Comparison of ENCODE assay signal across 8 mouse cellular contexts in genomic region chr13:55513828-55514227, GRCm38 (mm10). TPM values are rescaled to one million over a fixed set of nuclear protein-coding genes. Genes with fewer than 3 reads are reported as not detected.
DNase-seq lines count a peak whose midpoint lies in the region; ATAC-seq and TF ChIP-seq lines count a peak whose summit lies in the region.

No protein-coding gene starts in this region.

- DNase-seq in heart, postnatal 36 days, result no peak
- no peak for DNase-seq in hindbrain, embryonic 14.5 days (ENCODE audit: low spot score)
- DNase-seq in adrenal gland, postnatal 25 days, result no peak
- no peak for DNase-seq in gastrocnemius, postnatal 36 days
- DNase-seq in left cerebral cortex, postnatal 4 days, result no peak

- no peak for ATAC-seq in heart, embryonic 13.5 days (ENCODE audit: extremely low read depth, insufficient number of reproducible peaks, low FRiP score, low TSS enrichment)
- no peak for ATAC-seq in hindbrain, embryonic 14.5 days (ENCODE audit: low FRiP score)
- ATAC-seq in midbrain, embryonic 12.5 days (ENCODE audit: low FRiP score, low read depth), result no peak

- intact Hi-C loops in heart, postnatal 36 days (cut with DNase I), result loop anchor here (2.0 kb wide), 2 partner anchors 41 to 65 kb away; no protein-coding TSS in a partner anchor
- intact Hi-C loops in gastrocnemius, postnatal 36 days (cut with DNase I), result loop anchor here (2.0 kb wide), 2 partner anchors 39 to 95 kb away; no protein-coding TSS in a partner anchor
- intact Hi-C loops in left cerebral cortex, postnatal 4 days (cut with DNase I), result loop anchor here (5.0 kb wide), 1 partner anchor 107 kb away; no protein-coding TSS in a partner anchor

- peaks cover 22% of the 10 kb centered on the region for H3K36me3 ChIP-seq in heart, embryonic 13.5 days
- peaks cover 12% of the 10 kb centered on the region for H3K36me3 ChIP-seq in hindbrain, embryonic 14.5 days (replicated peaks; ENCODE audit: control insufficient read depth, insufficient read depth)
- H3K36me3 ChIP-seq in midbrain, embryonic 12.5 days, result peaks cover 6% of the 10 kb centered on the region

- peak overlapping the region; percentile 93 for H3K4me3 ChIP-seq in heart, embryonic 13.5 days
- H3K4me3 ChIP-seq in cortical plate, adult 2 months (ENCODE audit: insufficient read depth, low read length), result peak overlapping the region; percentile 63; the same call in 1 of the 2 replicates
- peak overlapping the region; percentile 85 for H3K4me3 ChIP-seq in hindbrain, embryonic 14.5 days (replicated peaks; ENCODE audit: low read length)
- peak overlapping the region; percentile 78 for H3K4me3 ChIP-seq in midbrain, embryonic 12.5 days

- TF ChIP-seq POLR2A in cortical plate, adult 2 months (IDR thresholded peaks at IDR 0.05; ENCODE audit: extremely low read depth, insufficient read depth, low read length), result no peak

- peak overlapping the region; percentile 80 for H3K4me2 ChIP-seq in heart, embryonic 13.5 days
- H3K4me2 ChIP-seq in hindbrain, embryonic 14.5 days (replicated peaks), result peak overlapping the region; percentile 78
- peak overlapping the region; percentile 79 for H3K4me2 ChIP-seq in midbrain, embryonic 12.5 days (replicated peaks)

- 32% methylated on average over 9 of the region's 9 CpGs for WGBS in heart, embryonic 13.5 days
- WGBS in hindbrain, embryonic 14.5 days, result 39% methylated on average over 9 of the region's 9 CpGs
- 32% methylated on average over 9 of the region's 9 CpGs for WGBS in midbrain, embryonic 12.5 days

- no peak overlapping the region for H3K27ac ChIP-seq in heart, embryonic 13.5 days (replicated peaks)
- H3K27ac ChIP-seq in cortical plate, adult 2 months (ENCODE audit: insufficient read depth, low read length), result no peak overlapping the region
- H3K27ac ChIP-seq in hindbrain, embryonic 14.5 days, result peak overlapping the region; percentile 86; the same call in 1 of the 2 replicates
- no peak overlapping the region for H3K27ac ChIP-seq in midbrain, embryonic 12.5 days (replicated peaks)

- H3K9me3 ChIP-seq in heart, embryonic 13.5 days, result no peaks in the 10 kb centered on the region
- no peaks in the 10 kb centered on the region for H3K9me3 ChIP-seq in hindbrain, embryonic 14.5 days (ENCODE audit: control insufficient read depth, low read length)
- no peaks in the 10 kb centered on the region for H3K9me3 ChIP-seq in midbrain, embryonic 12.5 days

- H3K4me1 ChIP-seq in heart, embryonic 13.5 days, result peaks cover 42% of the 10 kb centered on the region
- peaks cover 5% of the 10 kb centered on the region; the same call in 1 of the 2 replicates for H3K4me1 ChIP-seq in cortical plate, adult 2 months (ENCODE audit: control insufficient read depth, insufficient read depth, low read length)
- H3K4me1 ChIP-seq in hindbrain, embryonic 14.5 days (replicated peaks; ENCODE audit: control insufficient read depth, insufficient read depth, low read length), result peaks cover 31% of the 10 kb centered on the region
- H3K4me1 ChIP-seq in midbrain, embryonic 12.5 days, result peaks cover 26% of the 10 kb centered on the region

- no peak for TF ChIP-seq CTCF in cortical plate, adult 2 months (IDR thresholded peaks at IDR 0.05; ENCODE audit: extremely low read depth, insufficient read depth, low read length)

- H3K9ac ChIP-seq in heart, embryonic 13.5 days, result peak overlapping the region; percentile 98
- peak overlapping the region; percentile 93 for H3K9ac ChIP-seq in hindbrain, embryonic 14.5 days
- H3K9ac ChIP-seq in midbrain, embryonic 12.5 days (replicated peaks), result no peak overlapping the region

- peaks cover 32% of the 10 kb centered on the region for H3K27me3 ChIP-seq in heart, embryonic 13.5 days (replicated peaks)
- no peaks in the 10 kb centered on the region for H3K27me3 ChIP-seq in hindbrain, embryonic 14.5 days (ENCODE audit: control insufficient read depth, insufficient read depth, low read length)
- peaks cover 13% of the 10 kb centered on the region; the same call in 1 of the 2 replicates for H3K27me3 ChIP-seq in midbrain, embryonic 12.5 days

RNA-seq across cellular contexts. Expression of gene Pdlim7, which starts 0.4 kb away (rescaled TPM):
- 402 and 437 TPM in 2 replicates for polyA plus RNA-seq in heart, embryonic 13.5 days (2015; fragmentation: Nextera tagmentation; extraction: Ambion mirVana)
- total RNA-seq in heart, postnatal 36 days (2021), result 10 to 100 TPM; 49.3 to 49.9 TPM
- 168 and 171 TPM in 2 replicates for polyA plus RNA-seq in cortical plate, adult 2 months (2012; rRNA removed)
- 139 and 141 TPM in 2 replicates for polyA plus RNA-seq in hindbrain, embryonic 14.5 days (2014; fragmentation: Nextera tagmentation; extraction: Ambion mirVana)
- polyA plus RNA-seq in midbrain, embryonic 12.5 days (2016; fragmentation: Nextera tagmentation; extraction: Ambion mirVana), result 140 and 156 TPM in 2 replicates
- 17.6 and 18.7 TPM in 2 replicates for total RNA-seq in adrenal gland, postnatal 25 days (2021)
- total RNA-seq in gastrocnemius, postnatal 36 days (2021), result 100 to 1,000 TPM; 605 to 719 TPM
- 10 to 100 TPM; 62.5 to 66.8 TPM for total RNA-seq in left cerebral cortex, postnatal 4 days (2021)

RNA-seq across cellular contexts. Expression of gene Dok3, which starts 15.3 kb away (rescaled TPM):
- 1.1 and 1.2 TPM in 2 replicates for polyA plus RNA-seq in heart, embryonic 13.5 days (2015; fragmentation: Nextera tagmentation; extraction: Ambion mirVana)
- 1 to 10 TPM; 2.2 to 2.7 TPM for total RNA-seq in heart, postnatal 36 days (2021)
- 15.6 and 16.8 TPM in 2 replicates for polyA plus RNA-seq in cortical plate, adult 2 months (2012; rRNA removed)
- 3.8 and 5.7 TPM in 2 replicates for polyA plus RNA-seq in hindbrain, embryonic 14.5 days (2014; fragmentation: Nextera tagmentation; extraction: Ambion mirVana)
- polyA plus RNA-seq in midbrain, embryonic 12.5 days (2016; fragmentation: Nextera tagmentation; extraction: Ambion mirVana), result 2.9 and 4.6 TPM in 2 replicates
- 3.4 and 4.4 TPM in 2 replicates for total RNA-seq in adrenal gland, postnatal 25 days (2021)
- 1 to 10 TPM in 1 of 2 experiments, under 1 TPM in 1; 0.74 to 1.2 TPM for total RNA-seq in gastrocnemius, postnatal 36 days (2021)
- total RNA-seq in left cerebral cortex, postnatal 4 days (2021), result 1 to 10 TPM; 6.4 to 7.2 TPM

RNA-seq across cellular contexts. Expression of gene Ddx41, which starts 22.6 kb away (rescaled TPM):
- 29.6 and 30.6 TPM in 2 replicates for polyA plus RNA-seq in heart, embryonic 13.5 days (2015; fragmentation: Nextera tagmentation; extraction: Ambion mirVana)
- total RNA-seq in heart, postnatal 36 days (2021), result 10 to 100 TPM; 14.4 to 14.7 TPM
- 81.1 and 87.4 TPM in 2 replicates for polyA plus RNA-seq in cortical plate, adult 2 months (2012; rRNA removed)
- polyA plus RNA-seq in hindbrain, embryonic 14.5 days (2014; fragmentation: Nextera tagmentation; extraction: Ambion mirVana), result 49.5 and 51.1 TPM in 2 replicates
- 64.6 and 73.4 TPM in 2 replicates for polyA plus RNA-seq in midbrain, embryonic 12.5 days (2016; fragmentation: Nextera tagmentation; extraction: Ambion mirVana)
- total RNA-seq in adrenal gland, postnatal 25 days (2021), result 52.6 and 57.3 TPM in 2 replicates
- total RNA-seq in gastrocnemius, postnatal 36 days (2021), result 10 to 100 TPM in 1 of 2 experiments, 1 to 10 TPM in 1; 9.3 to 10.3 TPM
- total RNA-seq in left cerebral cortex, postnatal 4 days (2021), result 10 to 100 TPM; 51.6 to 56.5 TPM

RNA-seq across cellular contexts. Expression of gene Dbn1, which starts 25.9 kb away (rescaled TPM):
- polyA plus RNA-seq in heart, embryonic 13.5 days (2015; fragmentation: Nextera tagmentation; extraction: Ambion mirVana), result 83.8 and 84.9 TPM in 2 replicates
- total RNA-seq in heart, postnatal 36 days (2021), result 1 to 10 TPM; 9.4 to 9.6 TPM
- 336 and 368 TPM in 2 replicates for polyA plus RNA-seq in cortical plate, adult 2 months (2012; rRNA removed)
- polyA plus RNA-seq in hindbrain, embryonic 14.5 days (2014; fragmentation: Nextera tagmentation; extraction: Ambion mirVana), result 406 and 416 TPM in 2 replicates
- 558 and 585 TPM in 2 replicates for polyA plus RNA-seq in midbrain, embryonic 12.5 days (2016; fragmentation: Nextera tagmentation; extraction: Ambion mirVana)
- 14.6 and 19.1 TPM in 2 replicates for total RNA-seq in adrenal gland, postnatal 25 days (2021)
- total RNA-seq in gastrocnemius, postnatal 36 days (2021), result 1 to 10 TPM; 7.7 TPM
- 100 to 1,000 TPM; 623 to 643 TPM for total RNA-seq in left cerebral cortex, postnatal 4 days (2021)

RNA-seq across cellular contexts. Expression of gene Prr7, which starts 49.8 kb away (rescaled TPM):
- polyA plus RNA-seq in heart, embryonic 13.5 days (2015; fragmentation: Nextera tagmentation; extraction: Ambion mirVana), result not detected in 2 replicates
- under 1 TPM; 0.58 to 0.70 TPM for total RNA-seq in heart, postnatal 36 days (2021)
- polyA plus RNA-seq in cortical plate, adult 2 months (2012; rRNA removed), result 68.1 and 73.5 TPM in 2 replicates
- polyA plus RNA-seq in hindbrain, embryonic 14.5 days (2014; fragmentation: Nextera tagmentation; extraction: Ambion mirVana), result 6.3 and 8.9 TPM in 2 replicates
- polyA plus RNA-seq in midbrain, embryonic 12.5 days (2016; fragmentation: Nextera tagmentation; extraction: Ambion mirVana), result 2.0 and 2.3 TPM in 2 replicates
- total RNA-seq in adrenal gland, postnatal 25 days (2021), result 3.8 and 3.9 TPM in 2 replicates
- total RNA-seq in gastrocnemius, postnatal 36 days (2021), result under 1 TPM; 0.62 to 0.77 TPM
- total RNA-seq in left cerebral cortex, postnatal 4 days (2021), result 10 to 100 TPM; 86.0 to 87.5 TPM

Comparison
In these comparisons a context has a peak if more than half of its experiments do, and no peak if none do; other contexts are left out.
1. RNA of gene Pdlim7, which starts 0.4 kb away (total RNA-seq): 605 to 719 TPM in gastrocnemius, postnatal 36 days; 62.5 to 66.8 TPM in left cerebral cortex, postnatal 4 days, 49.3 to 49.9 TPM in heart, postnatal 36 days and 17.6 to 18.7 TPM in adrenal gland, postnatal 25 days; every median in the first group is over 4 times any median in the second.
2. Peak in every context shown above with its lines, with median percentiles within 50 percentile points of each other: H3K4me2 ChIP-seq and H3K4me3 ChIP-seq.